Mouse (Mus musculus): ENCODE measurements around the gene Spag5.
A peak's percentile ranks its signal among the peaks of the same experiment; 100 is the strongest.

Gene Spag5

DNA sequence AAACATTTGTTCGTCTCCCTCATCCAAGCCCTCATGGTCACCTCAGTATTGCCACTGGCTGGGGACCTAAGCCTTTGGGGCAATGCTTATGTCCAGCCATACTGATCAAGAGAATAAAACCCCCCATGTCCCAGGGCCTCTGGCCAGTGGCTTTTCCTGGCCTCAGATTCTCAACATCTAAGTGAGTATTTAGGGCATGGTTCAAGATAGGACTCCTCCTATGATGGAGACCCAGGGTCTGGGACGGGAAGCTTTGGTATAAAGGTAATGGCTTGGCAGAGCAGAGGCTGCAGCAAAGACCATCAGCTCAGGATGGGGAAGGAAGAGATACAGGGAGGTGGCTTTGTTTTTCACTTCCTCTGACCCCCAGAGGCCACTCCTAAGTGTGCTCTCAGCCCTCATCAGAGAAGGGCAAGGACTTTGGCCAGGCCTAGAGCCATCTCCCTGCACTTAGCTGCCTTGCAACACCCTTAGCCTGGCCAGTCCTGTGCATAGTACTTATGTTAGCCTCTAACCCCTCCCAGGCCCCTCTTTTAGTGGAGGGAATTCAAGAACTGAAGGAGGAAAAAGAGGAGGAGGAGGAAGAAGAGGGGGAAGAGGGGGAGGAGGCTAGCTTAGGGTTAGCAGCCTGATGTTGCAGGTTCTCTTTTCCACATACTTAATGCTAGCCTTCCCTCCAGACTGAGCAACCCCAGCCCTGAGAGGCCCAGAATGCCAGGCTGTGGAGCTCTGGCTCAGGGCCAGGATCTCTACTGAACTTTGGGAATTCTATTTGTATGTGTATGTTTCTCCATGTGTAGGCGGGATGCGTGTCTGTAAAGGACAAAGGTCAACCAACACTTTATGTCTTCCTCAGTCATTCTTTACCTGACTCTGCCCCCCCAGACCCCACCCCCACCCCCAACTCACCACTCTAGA lies 48.4 kb downstream of the Spag5 start:
- no peak for DNase-seq (ENCODE audit: low spot score)

DNA sequence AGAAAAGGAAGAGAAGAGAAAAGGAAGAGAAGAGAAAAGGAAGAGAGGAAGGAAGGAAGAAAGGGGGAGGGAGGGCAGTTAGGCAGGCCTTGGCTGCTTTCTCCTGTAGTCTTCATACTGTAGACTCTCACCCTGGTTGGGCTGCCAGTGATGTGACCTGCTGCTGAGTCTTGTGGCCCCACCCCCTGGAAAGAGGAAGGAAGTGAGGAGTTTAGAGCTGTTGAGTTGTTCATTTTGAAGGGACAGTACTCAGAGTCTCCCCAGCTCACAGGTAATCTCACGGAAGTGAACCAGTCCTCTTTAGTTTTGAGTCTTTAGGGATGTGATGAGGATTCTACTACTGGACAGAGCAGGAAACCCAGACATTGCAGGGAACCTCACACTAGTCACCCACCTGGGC lies 51.8 kb downstream of the Spag5 start:
- no peak for DNase-seq (ENCODE audit: low spot score)

DNA sequence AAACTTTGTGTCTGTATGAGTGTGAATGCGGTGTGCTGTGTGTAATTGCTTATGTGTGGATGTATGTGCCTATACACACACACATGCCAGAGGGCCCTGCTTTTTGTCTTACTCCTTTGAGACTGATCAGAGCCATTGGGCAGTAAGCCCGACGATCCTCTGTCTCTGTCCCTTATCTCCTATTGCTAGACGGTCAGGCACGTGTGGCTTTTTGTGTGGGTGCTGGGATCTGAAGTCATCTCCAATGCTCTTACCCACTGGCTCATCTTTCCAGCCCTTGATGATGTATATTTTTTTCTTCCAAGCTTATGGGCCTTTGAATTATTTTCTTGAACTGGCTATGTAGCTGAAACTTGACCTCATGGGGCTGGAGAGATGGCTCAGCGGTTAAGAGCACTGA lies 53.6 kb downstream of the Spag5 start:
- no peak for DNase-seq (ENCODE audit: low spot score)

DNA sequence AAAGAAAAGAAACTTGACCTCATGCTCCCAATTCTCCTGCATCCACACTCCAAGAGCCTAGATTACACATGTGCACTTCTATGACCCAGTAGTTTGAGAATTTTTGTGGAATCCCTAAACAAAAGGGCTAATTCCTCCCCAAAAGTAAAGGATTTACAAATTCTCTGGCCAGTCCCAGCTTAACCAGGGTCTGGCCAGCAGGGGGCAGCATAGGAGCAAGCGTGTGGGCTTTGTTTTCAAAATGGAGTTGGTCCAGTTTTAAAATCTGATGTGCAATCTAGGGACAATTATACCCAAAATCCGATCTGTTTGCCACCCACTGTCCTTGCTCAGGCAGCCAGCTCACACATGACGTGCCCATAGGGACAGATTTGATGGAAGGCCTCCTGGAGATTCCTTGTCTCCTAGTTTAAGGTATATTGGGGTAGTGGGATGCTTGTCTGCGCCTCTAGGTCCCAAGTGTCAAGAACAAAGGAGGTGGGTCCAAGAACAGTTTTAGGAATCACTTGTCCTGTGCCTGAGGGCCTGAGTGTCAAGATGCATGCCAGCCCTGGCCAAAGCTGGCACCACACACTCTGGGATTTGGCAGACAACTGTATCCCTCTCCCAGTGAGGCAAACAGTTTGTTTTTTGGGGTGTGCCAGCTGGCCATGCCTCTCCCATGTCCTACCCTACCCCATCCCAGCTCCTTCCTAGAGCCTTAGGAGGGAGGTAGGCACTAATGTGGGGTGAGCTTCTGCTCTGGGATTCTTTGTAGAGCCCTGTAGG lies 54.3 kb downstream of the Spag5 start:
- DNase-seq (ENCODE audit: low spot score), result peak; percentile 53

DNA sequence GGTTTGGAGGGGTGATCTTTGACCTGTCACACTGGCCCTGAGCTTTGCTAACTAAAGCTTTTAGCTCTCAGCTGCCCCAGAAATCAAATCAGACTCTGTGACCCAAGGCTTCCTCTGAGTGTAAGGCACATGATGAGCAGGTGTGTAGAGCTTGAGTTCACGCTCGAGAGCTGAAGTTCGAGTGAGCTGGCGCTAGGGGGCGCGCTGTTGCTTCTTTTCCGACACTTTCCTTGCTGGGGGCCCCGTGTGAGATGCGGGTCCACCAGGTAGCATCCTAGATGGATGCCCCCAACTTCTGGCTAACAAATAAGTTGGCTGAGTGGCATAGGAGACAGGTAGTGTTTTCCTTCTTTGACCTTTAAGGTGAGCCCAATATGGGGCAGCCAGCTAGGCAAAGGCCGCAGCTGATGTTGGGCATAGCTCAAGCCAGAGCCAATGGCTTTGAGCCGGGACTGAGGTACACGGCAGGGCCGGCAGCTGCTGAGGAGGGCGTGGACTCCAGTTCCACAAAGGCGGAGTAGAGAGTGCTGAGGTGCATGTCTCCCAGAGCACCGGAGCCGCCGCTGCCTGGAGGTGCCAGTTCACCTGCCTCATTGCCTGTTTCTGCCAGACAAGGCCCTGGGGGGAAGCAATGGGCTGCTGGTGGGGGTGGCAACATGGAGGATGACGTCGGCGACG lies 57.1 kb downstream of the Spag5 start:
- peak; percentile 33 for DNase-seq (ENCODE audit: low spot score)

DNA sequence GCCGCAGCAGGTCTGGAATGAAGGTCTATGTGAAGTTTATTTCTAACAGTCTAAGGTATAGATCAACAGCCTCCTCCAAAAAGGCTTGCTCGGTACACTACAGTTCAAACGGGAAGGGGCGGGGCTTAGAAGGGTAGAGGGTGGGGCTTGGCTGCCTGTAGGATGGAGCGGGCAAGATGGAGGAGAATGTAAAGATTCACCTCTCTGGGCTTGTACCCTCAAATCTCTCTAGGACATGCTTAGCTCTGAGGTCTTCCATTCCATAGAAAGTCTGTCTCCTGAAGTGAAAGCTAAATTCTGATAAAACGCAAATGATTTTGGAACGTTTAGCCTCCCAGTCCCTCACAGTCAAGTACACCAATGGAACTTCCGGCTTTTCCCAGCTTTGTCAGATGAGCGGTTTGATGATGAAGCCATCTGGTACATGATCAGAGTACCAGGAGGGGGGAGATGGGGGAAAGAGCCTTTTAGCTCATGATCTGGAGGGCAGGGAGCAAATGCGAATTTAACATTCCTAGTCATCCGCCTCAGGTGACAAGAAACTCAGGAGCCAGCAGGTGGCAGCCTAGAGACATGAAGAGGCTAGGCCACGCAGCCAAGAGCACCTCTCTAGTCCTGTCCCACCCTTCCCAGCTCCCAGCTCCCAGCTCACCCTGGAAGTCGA lies 58.9 kb downstream of the Spag5 start:
- peak; percentile 62 for DNase-seq (ENCODE audit: low spot score)

DNA sequence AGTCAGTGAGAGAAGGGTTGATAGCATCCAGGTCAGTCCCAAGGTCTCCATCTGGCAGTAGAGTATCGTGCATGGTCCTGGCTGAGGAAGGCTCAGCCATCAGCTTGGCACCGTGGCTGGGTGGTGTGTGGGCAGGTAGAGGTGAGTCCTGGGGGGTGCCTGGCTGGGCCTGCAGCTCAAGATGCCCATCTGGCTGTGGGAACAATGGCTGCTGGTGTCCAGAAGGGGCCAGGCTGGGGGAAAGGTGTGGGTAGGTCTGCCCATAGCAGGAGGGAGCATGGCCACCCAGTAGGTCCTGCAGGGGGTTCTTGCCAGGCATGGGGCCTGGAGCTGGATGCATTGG lies 59.4 kb downstream of the Spag5 start:
- no peak for DNase-seq (ENCODE audit: low spot score)

DNA sequence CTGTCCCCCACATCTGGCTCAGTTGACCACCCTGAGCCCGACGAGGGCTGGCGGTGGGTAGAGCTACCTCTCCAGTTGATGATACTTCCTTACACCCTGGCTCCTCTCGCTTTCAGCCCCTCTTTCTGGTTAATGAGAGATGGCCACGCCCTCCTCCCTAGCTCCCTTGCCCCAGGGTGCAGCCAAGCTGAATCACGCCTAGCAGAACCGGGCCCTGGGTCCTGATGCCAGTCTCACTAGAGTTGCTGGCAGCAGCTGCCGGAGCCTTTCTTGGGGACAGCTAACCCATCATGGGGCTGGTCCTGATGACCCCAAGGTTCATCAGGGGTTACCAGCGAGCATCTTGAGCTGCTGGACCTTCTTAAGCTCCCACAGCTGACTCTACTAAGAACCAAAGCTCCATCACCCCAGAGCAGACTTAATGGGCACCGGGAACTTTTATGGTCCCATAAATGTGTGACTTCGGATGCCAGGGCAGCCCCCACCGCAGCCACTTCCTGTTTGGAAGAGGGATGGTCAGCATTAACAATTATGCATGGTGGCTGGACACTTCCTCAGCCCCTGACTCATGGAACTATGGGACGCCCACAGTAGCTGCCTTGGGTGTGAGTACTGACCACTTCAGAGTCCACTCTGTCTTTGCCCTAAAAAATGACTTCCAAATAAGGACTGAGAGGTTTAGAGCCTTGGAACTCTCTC lies 62.1 kb downstream of the Spag5 start:
- no peak for DNase-seq (ENCODE audit: low spot score)

DNA sequence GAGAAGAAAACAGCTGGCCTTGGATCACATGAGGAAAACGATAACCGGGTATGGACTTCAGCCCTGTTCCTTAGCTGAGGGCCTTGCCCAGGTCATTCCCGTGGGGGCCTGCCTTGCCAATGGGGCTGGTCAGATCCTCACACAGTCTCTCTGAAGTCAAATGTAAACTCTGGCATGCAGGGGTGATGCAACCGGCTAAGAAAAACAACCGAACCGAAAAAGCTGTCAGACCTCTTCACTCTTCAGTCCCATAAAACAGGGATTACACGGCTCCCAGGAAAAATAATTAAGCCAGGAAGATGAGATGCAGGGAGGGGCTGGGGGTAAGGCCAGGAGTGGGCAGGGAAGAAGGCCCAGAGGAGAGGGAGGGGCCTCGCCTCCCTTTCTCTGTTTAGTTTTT lies 62.8 kb downstream of the Spag5 start:
- DNase-seq (ENCODE audit: low spot score), result no peak

DNA sequence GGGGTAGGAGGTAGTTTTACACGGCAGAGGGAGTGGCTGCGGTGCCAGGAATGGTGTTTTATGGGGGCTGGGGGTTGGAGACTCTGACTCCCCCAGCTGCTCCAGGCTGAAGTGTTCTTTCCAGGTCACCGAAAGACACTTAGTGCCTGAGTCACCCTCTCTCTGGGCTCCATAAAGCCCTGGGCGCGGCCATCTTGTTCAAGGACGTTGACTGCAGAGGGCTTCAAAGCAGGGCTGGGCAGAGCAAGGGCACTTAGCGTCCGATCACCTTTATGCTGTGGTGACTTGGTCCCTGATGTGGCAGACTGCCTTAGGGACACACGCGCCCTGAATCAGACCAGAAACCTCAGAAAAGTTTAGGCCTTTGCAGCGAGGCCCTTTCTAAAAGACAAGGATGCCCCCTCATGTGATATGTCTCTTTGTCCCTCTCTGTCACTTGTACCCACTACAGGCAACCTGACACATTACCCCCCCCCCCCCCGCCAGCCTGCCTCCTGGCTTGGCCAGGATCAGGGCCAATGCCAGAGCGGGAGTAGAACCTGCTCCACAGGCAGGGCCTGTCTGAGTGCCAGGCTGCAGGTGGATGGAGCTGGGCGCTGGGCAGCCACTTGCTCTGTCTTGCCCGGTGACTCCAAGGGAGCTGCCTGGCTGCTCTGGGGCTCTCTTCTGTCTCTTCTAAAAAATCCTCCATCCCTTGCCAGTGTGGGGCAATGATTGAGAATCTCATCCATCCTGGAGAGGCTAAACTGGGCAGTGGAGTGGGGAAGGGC lies 66.3 kb downstream of the Spag5 start:
- DNase-seq (ENCODE audit: low spot score), result no peak

DNA sequence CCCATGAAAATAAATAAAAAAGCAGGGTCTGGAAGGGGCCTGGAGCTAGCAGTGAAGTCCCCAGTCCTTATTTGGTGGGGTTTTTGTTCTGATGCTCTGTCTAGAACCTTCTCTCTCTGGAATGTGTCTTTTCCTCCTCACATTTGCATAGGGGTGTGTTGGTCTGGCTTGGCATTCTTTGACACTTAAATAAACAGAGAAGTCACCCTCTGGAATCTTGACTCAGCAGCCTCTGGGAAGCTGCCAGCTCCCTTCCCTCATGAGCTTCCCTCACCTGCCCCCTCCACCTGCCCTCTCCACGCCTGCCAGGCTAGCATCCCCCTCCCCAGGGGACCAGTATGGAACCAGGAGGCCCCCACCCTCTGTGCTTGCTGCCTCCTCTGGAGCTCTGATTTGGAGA lies 69.1 kb downstream of the Spag5 start:
- DNase-seq (ENCODE audit: low spot score), result no peak

DNA sequence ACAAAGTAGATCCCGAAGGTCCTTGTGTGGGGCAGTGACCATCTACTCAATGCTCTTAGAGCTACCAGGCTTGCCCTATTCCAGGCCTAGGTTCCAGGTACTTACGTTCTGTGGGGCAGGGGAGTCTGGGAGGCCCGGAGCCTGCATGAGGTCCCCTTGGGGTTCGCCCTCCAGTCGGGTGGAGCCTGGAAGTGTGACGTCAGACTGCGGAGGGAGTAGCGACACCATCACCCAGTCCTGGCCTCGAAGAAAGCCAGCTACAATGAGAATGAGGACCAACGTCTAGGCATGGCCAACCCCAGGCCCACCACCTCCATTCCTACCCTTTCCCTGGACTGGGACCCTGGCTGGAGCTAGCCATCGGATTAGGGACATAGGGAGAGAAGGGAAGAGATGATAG lies 70.4 kb downstream of the Spag5 start:
- no peak for DNase-seq (ENCODE audit: low spot score)
